Mouse (Mus musculus): ENCODE measurements at regions not wholly inside any gene's neighbourhood (a gene's known extent, or its start where the extent isn't known, plus 50 kb on each side); places are given as distances from the start of the nearest gene placed in this dataset.

GRCm38 (mm10) chr5:52920722-52921264 lies 87.0 kb downstream of the Anapc4 start:
- no peak for TF ChIP-seq CTCF (IDR thresholded peaks at IDR 0.05; ENCODE audit: control insufficient read depth, insufficient read depth, insufficient read length)
- TF ChIP-seq MYOD1 (IDR thresholded peaks at IDR 0.05; ENCODE audit: control insufficient read depth, insufficient read length, low read depth), result no peak
- TF ChIP-seq MYOG (IDR thresholded peaks at IDR 0.05; ENCODE audit: control insufficient read depth, extremely low read depth, insufficient read length), result no peak
- no peak for TF ChIP-seq FOSL1 (IDR thresholded peaks at IDR 0.05; ENCODE audit: insufficient read depth, low read length, poor library complexity, severe bottlenecking)
- TF ChIP-seq CEBPB (IDR thresholded peaks at IDR 0.05; ENCODE audit: low read depth), result no peak
